Mouse (Mus musculus) heart, adult 2 months (tissue): ENCODE data around the gene Ccdc190. TPM values are rescaled to one million over a fixed set of nuclear protein-coding genes. Genes with fewer than 3 reads are reported as not detected.

Source experiments
- DNase-seq, 2 experiments: peaks; one replicate each; pipeline ENCODE4 v3.0.0; 2021
- H3K27ac ChIP-seq: fragments of 200-600 bp; 2 replicates; pipeline ENCODE4 v1.8.1; 2022
- H3K27me3 ChIP-seq: fragments of 200-500 bp; 2 replicates; pipeline ENCODE4 v1.6.1; 2012; ENCODE audit warnings: mild to moderate bottlenecking, low read length, inconsistent platforms, mixed read lengths; ENCODE audit not compliant: control insufficient read depth, insufficient read depth
- H3K36me3 ChIP-seq: fragments of 200-500 bp; 2 replicates; pipeline ENCODE4 v1.6.1; 2012; ENCODE audit warnings: low read length, inconsistent platforms; ENCODE audit not compliant: control insufficient read depth, insufficient read depth
- H3K4me1 ChIP-seq: fragments of 200-500 bp; 2 replicates; pipeline ENCODE4 v1.6.1; 2011; ENCODE audit warnings: low read length; ENCODE audit not compliant: control insufficient read depth, insufficient read depth
- H3K4me3 ChIP-seq: fragments of 200-600 bp; 2 replicates; pipeline ENCODE4 v1.8.1; 2022
- H3K79me2 ChIP-seq: fragments of 200-500 bp; replicated peaks from 2 replicates; pipeline ENCODE4 v1.6.1; 2012; ENCODE audit warnings: mild to moderate bottlenecking, inconsistent platforms, low read length, moderate library complexity, mixed read lengths; ENCODE audit not compliant: control insufficient read depth, insufficient read depth
- H3K9ac ChIP-seq: fragments of 200-500 bp; 2 replicates; pipeline ENCODE4 v1.6.1; 2012; ENCODE audit warnings: low read depth, mild to moderate bottlenecking, control low read depth, inconsistent platforms, low read length, mixed read lengths
- CTCF ChIP-seq: fragments of 200-600 bp; IDR thresholded peaks from 2 replicates; pipeline ENCODE4 v1.8.1; 2022; ENCODE audit warnings: antibody characterized with exemption, mild to moderate bottlenecking, moderate library complexity
- EP300 ChIP-seq: fragments of 200-500 bp; IDR thresholded peaks from 2 replicates; pipeline ENCODE4 v1.6.1; 2011; ENCODE audit warnings: low read depth, low read length, control low read depth; ENCODE audit not compliant: insufficient read depth
- POLR2A ChIP-seq: fragments of 200-500 bp; IDR thresholded peaks from 2 replicates; pipeline ENCODE4 v1.6.1; 2011; ENCODE audit warnings: mild to moderate bottlenecking, low read depth, low read length, control low read depth; ENCODE audit not compliant: insufficient read depth
- WGBS: fragments of 180-500 bp; shearing (Covaris S2); methylation state at CpG from one replicate; pipeline ENCODE4 v1.1.7; 2018; 5-methylcytosine and 5-hydroxymethylcytosine counted together
- intact Hi-C: fragments of 180-260 bp; cut with DNase I; formaldehyde crosslinking; loops from one replicate; pipeline ENCODE4 v1.15.1; 2025
- long read RNA-seq: library from polyadenylated mRNA; stranded (forward); transcript quantifications from one replicate; pipeline ENCODE4 v2.0.0, GENCODE M21; 2021
- polyA plus RNA-seq: library from polyadenylated mRNA; depleted of rRNA; stranded (reverse); fragments of >200 nt; gene quantifications from 2 replicates; pipeline ENCODE4 v1.2.3, GENCODE M21; 2012; rRNA removed
- total RNA-seq, 2 experiments: library from RNA; stranded (reverse); gene quantifications; 2 replicates each; pipeline ENCODE4 v1.2.3; 2021

Ccdc190 gene
- total RNA-seq: under 1 TPM in 1 of 2 experiments, not detected in 1; 0.29 TPM
- 0.16 TPM in 1 of 2 replicates, not detected in the other for polyA plus RNA-seq
- long read RNA-seq: 0 reads

GRCm38 (mm10) chr1:169928454-169928971 lies at the start of gene Ccdc190:
Ccdc190 (plus strand) TSS chr1:169928648.
- Histone ChIP-seq H3K36me3 (no peaks in the 10 kb centered on the region), H3K4me3 (no peak within 1 kb of the TSS), H3K4me1 (no peaks in the 10 kb centered on the region), H3K9ac (no peak within 1 kb of the TSS), H3K27me3 (no peaks in the 10 kb centered on the region), H3K79me2 (no peaks in the 10 kb centered on the region), H3K27ac (no peak within 1 kb of the TSS)
- intact Hi-C loops: no loop called here
- peak; percentile 56 to 63 for DNase-seq
- TF ChIP-seq EP300: no peak
- WGBS: 21% methylated on average over 12 of the region's 12 CpGs

GRCm38 (mm10) chr1:169879060-169879459 lies 49.4 kb upstream of the Ccdc190 start:
- Histone ChIP-seq H3K4me3 (no peak overlapping the region), H3K9ac (no peak overlapping the region), H3K36me3 (no peaks in the 10 kb centered on the region), H3K27me3 (no peaks in the 10 kb centered on the region), H3K79me2 (no peaks in the 10 kb centered on the region), H3K27ac (no peak overlapping the region), H3K4me1 (no peaks in the 10 kb centered on the region)
- TF ChIP-seq EP300 (no peak), CTCF (no peak), POLR2A (no peak)
- DNase-seq: no peak
- intact Hi-C loops: no loop called here
- 76% methylated on average over 4 of the region's 4 CpGs for WGBS

- Histone ChIP-seq H3K4me1 (no peaks in the 10 kb centered on the region), H3K27me3 (no peaks in the 10 kb centered on the region), H3K4me3 (no peak overlapping the region), H3K9ac (no peak overlapping the region), H3K36me3 (no peaks in the 10 kb centered on the region), H3K79me2 (no peaks in the 10 kb centered on the region), H3K27ac (no peak overlapping the region)
- TF ChIP-seq EP300 (no peak), CTCF (no peak), POLR2A (no peak)
- WGBS: 81% methylated on average over 5 of the region's 5 CpGs
- intact Hi-C loops: no loop called here
- no peak for DNase-seq
Observed at GRCm38 (mm10) chr1:169880181-169880580, 48.3 kb upstream of the Ccdc190 start.

- intact Hi-C loops: no loop called here
- TF ChIP-seq POLR2A: no peak
- no peak for DNase-seq
- Histone ChIP-seq H3K4me3 (no peak overlapping the region), H3K36me3 (no peaks in the 10 kb centered on the region), H3K4me1 (no peaks in the 10 kb centered on the region), H3K79me2 (no peaks in the 10 kb centered on the region), H3K9ac (no peak overlapping the region), H3K27ac (no peak overlapping the region), H3K27me3 (no peaks in the 10 kb centered on the region)
- WGBS: 64% methylated on average over 5 of the region's 5 CpGs
Observed at GRCm38 (mm10) chr1:169883081-169883565, 45.3 kb upstream of the Ccdc190 start.

GRCm38 (mm10) chr1:169889250-169889649 lies 39.2 kb upstream of the Ccdc190 start:
- H3K9ac ChIP-seq: no peak overlapping the region
- 58% methylated on average over 2 of the region's 2 CpGs for WGBS
- H3K79me2 ChIP-seq: no peaks in the 10 kb centered on the region
- H3K4me3 ChIP-seq: no peak overlapping the region
- no peak for DNase-seq
- H3K27me3 ChIP-seq: no peaks in the 10 kb centered on the region
- no peaks in the 10 kb centered on the region for H3K4me1 ChIP-seq
- intact Hi-C loops: no loop called here
- H3K27ac ChIP-seq: no peak overlapping the region
- H3K36me3 ChIP-seq: no peaks in the 10 kb centered on the region
- no peak for TF ChIP-seq POLR2A
- TF ChIP-seq CTCF: no peak
- no peak for TF ChIP-seq EP300

- Histone ChIP-seq H3K9ac (no peak overlapping the region), H3K4me3 (no peak overlapping the region), H3K27me3 (no peaks in the 10 kb centered on the region), H3K4me1 (no peaks in the 10 kb centered on the region), H3K36me3 (no peaks in the 10 kb centered on the region), H3K27ac (no peak overlapping the region), H3K79me2 (no peaks in the 10 kb centered on the region)
- 86% methylated on average over 2 of the region's 2 CpGs for WGBS
- intact Hi-C loops: no loop called here
- TF ChIP-seq EP300: no peak
- TF ChIP-seq POLR2A: no peak
- no peak for TF ChIP-seq CTCF
- DNase-seq: no peak
Observed at GRCm38 (mm10) chr1:169893976-169894375, 34.5 kb upstream of the Ccdc190 start.
